Mouse (Mus musculus): ENCODE results near the gene Prune2.

Prune2 gene

GRCm38 (mm10) chr19:17207141-17207540 lies 251.2 kb downstream of the Prune2 start:
- no peak for DNase-seq (ENCODE audit: low spot score)

GRCm38 (mm10) chr19:17210541-17210940 lies 254.6 kb downstream of the Prune2 start:
- no peak for DNase-seq (ENCODE audit: low spot score)

- no peak for DNase-seq (ENCODE audit: low spot score)
Observed at GRCm38 (mm10) chr19:17214896-17215520, 259.1 kb downstream of the Prune2 start.

- no peak for DNase-seq (ENCODE audit: low spot score)
Observed at GRCm38 (mm10) chr19:17218195-17218594, 262.3 kb downstream of the Prune2 start.

GRCm38 (mm10) chr19:17223801-17224200 lies 267.9 kb downstream of the Prune2 start:
- no peak for DNase-seq (ENCODE audit: low spot score)

GRCm38 (mm10) chr19:17225570-17226083 lies 269.7 kb downstream of the Prune2 start:
- no peak for DNase-seq (ENCODE audit: low spot score)

- DNase-seq (ENCODE audit: low spot score): no peak
Observed at GRCm38 (mm10) chr19:17226096-17226495, 270.2 kb downstream of the Prune2 start.

GRCm38 (mm10) chr19:17230013-17230412 lies 274.1 kb downstream of the Prune2 start:
- DNase-seq (ENCODE audit: low spot score): no peak

GRCm38 (mm10) chr19:17238471-17238870 lies 282.6 kb downstream of the Prune2 start:
- DNase-seq (ENCODE audit: low spot score): no peak

- no peak for DNase-seq (ENCODE audit: low spot score)
Observed at GRCm38 (mm10) chr19:17240170-17241077, 284.5 kb downstream of the Prune2 start.

- no peak for DNase-seq (ENCODE audit: low spot score)
Observed at GRCm38 (mm10) chr19:17241206-17241605, 285.3 kb downstream of the Prune2 start.

- DNase-seq (ENCODE audit: low spot score): no peak
Observed at GRCm38 (mm10) chr19:17242962-17243361, 287.0 kb downstream of the Prune2 start.

- DNase-seq (ENCODE audit: low spot score): no peak
Observed at GRCm38 (mm10) chr19:17244544-17244943, 288.6 kb downstream of the Prune2 start.

GRCm38 (mm10) chr19:17247352-17247925 lies 291.5 kb downstream of the Prune2 start:
- no peak for DNase-seq (ENCODE audit: low spot score)

- DNase-seq (ENCODE audit: low spot score): no peak
Observed at GRCm38 (mm10) chr19:17249691-17250090, 293.8 kb downstream of the Prune2 start.

- DNase-seq (ENCODE audit: low spot score): no peak
Observed at GRCm38 (mm10) chr19:17250801-17251200, 294.9 kb downstream of the Prune2 start.

GRCm38 (mm10) chr19:17251453-17251852 lies 295.5 kb downstream of the Prune2 start:
- no peak for DNase-seq (ENCODE audit: low spot score)

GRCm38 (mm10) chr19:17252845-17253244 lies 296.9 kb downstream of the Prune2 start:
- DNase-seq (ENCODE audit: low spot score): no peak

- DNase-seq (ENCODE audit: low spot score): no peak
Observed at GRCm38 (mm10) chr19:17255511-17255910, 299.6 kb downstream of the Prune2 start.

GRCm38 (mm10) chr19:17256388-17256787 lies 300.5 kb downstream of the Prune2 start:
- DNase-seq (ENCODE audit: low spot score): no peak

GRCm38 (mm10) chr19:17256867-17257266 lies 300.9 kb downstream of the Prune2 start:
- no peak for DNase-seq (ENCODE audit: low spot score)

GRCm38 (mm10) chr19:17263181-17263580 lies 307.3 kb downstream of the Prune2 start:
- no peak for DNase-seq (ENCODE audit: low spot score)
